Mouse (Mus musculus): ENCODE results near the gene Eif4e2. TPM values are rescaled to one million over a fixed set of nuclear protein-coding genes. Genes with fewer than 3 reads are reported as not detected.
A peak's percentile ranks its signal among the peaks of the same experiment; 100 is the strongest.

Eif4e2 gene
- polyA plus RNA-seq, 1 experiment: 221 TPM

- no peak overlapping the region for H3K4me3 ChIP-seq
- no peaks in the 10 kb centered on the region for H3K27me3 ChIP-seq (ENCODE audit: control insufficient read depth, insufficient read depth, insufficient read length)
- H3K4me2 ChIP-seq (ENCODE audit: low read depth): no peak overlapping the region
- no peak for TF ChIP-seq MAX (IDR thresholded peaks at IDR 0.05; ENCODE audit: low read depth)
- no peak for TF ChIP-seq MYOD1 (IDR thresholded peaks at IDR 0.05; ENCODE audit: control insufficient read depth in 1 of 3, insufficient read length in 2 of 3, low read depth in 2 of 3)
- no peak for TF ChIP-seq USF1 (IDR thresholded peaks at IDR 0.05; ENCODE audit: low read depth)
- TF ChIP-seq POLR2AphosphoS2 (IDR thresholded peaks at IDR 0.05; ENCODE audit: insufficient read length, low read depth): no peak
- no peak for TF ChIP-seq SRF (IDR thresholded peaks at IDR 0.05; ENCODE audit: control insufficient read depth, insufficient read length, low read depth)
- no peak for TF ChIP-seq MYOG (IDR thresholded peaks at IDR 0.05; ENCODE audit: control insufficient read depth in 1 of 3, insufficient read depth in 1 of 3, insufficient read length in 2 of 3, low read depth in 2 of 3)
- no peak for TF ChIP-seq E2F4 (IDR thresholded peaks at IDR 0.05; ENCODE audit: insufficient read depth)
- TF ChIP-seq POLR2A (IDR thresholded peaks at IDR 0.05; ENCODE audit: insufficient read length, low read depth): no peak
- no peak for TF ChIP-seq CEBPB (IDR thresholded peaks at IDR 0.05; ENCODE audit: insufficient read depth, poor library complexity, severe bottlenecking)
- no peak for TF ChIP-seq REST (IDR thresholded peaks at IDR 0.05; ENCODE audit: insufficient read depth, insufficient read length)
- TF ChIP-seq TCF12 (IDR thresholded peaks at IDR 0.05; ENCODE audit: insufficient read depth, poor library complexity, severe bottlenecking): no peak
- no peak for TF ChIP-seq TCF3 (IDR thresholded peaks at IDR 0.05; ENCODE audit: insufficient read length, low read depth)
- no peaks in the 10 kb centered on the region for H3K79me2 ChIP-seq (ENCODE audit: control insufficient read depth, insufficient read depth)
- H3ac ChIP-seq (ENCODE audit: control insufficient read depth, insufficient read length): no peak overlapping the region
- no peaks in the 10 kb centered on the region for H3K36me3 ChIP-seq (ENCODE audit: control insufficient read depth, insufficient read depth)
These were observed 61.4 kb downstream of the Eif4e2 start for GRCm38 (mm10) chr1:87275151-87275550.

DNA sequence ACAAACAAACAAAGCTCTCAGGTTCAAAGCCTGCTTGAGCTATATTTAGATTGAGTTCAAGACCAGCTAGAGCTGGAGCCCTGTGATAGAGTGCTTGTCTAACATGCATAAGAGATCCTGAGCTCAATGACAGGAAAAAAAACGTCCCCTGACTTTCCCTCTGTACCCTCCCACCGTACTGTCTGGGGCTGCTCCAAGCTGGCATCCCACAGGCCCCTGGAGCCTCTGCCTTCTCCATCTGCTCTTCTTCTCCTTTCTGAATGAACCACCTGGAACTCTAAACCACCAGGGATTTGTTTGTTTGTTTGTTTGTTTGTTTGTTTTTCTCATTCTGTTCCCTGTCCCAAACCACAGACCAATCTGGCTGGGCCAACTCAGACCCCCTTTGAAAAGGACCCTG lies 62.3 kb downstream of the Eif4e2 start:
- Histone ChIP-seq H3K36me3 (ENCODE audit: control insufficient read depth, insufficient read depth) (no peaks in the 10 kb centered on the region), H3K4me2 (ENCODE audit: low read depth) (no peak overlapping the region), H3ac (ENCODE audit: control insufficient read depth, insufficient read length) (no peak overlapping the region), H3K27me3 (ENCODE audit: control insufficient read depth, insufficient read depth, insufficient read length) (no peaks in the 10 kb centered on the region), H3K79me2 (ENCODE audit: control insufficient read depth, insufficient read depth) (no peaks in the 10 kb centered on the region), H3K4me3 (no peak overlapping the region)
- TF ChIP-seq TCF12 (IDR thresholded peaks at IDR 0.05; ENCODE audit: insufficient read depth, poor library complexity, severe bottlenecking): no peak
- TF ChIP-seq POLR2AphosphoS2 (IDR thresholded peaks at IDR 0.05; ENCODE audit: insufficient read length, low read depth): no peak
- no peak for TF ChIP-seq E2F4 (IDR thresholded peaks at IDR 0.05; ENCODE audit: insufficient read depth)
- no peak for TF ChIP-seq REST (IDR thresholded peaks at IDR 0.05; ENCODE audit: insufficient read depth, insufficient read length)

DNA sequence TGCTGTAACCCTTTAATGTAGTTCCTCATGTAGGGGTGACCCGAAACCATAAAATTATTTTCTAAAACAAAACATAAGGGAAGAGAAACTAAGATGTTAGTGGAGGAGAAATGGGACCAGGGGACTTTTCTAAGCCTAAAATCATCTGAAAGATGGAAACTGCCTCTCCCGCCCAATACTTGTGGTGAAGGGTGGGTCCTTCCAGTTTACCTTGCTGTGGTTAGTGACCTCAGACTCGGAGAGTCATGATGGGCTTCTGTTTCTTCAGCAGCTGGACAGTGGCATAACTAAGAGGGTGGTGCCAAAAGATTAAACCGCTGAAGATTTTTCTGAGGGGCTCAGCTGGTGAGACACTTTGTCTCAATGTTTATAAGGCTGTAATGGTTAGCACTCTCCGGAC lies 66.6 kb downstream of the Eif4e2 start:
- H3K4me3 ChIP-seq: no peak overlapping the region
- H3K4me2 ChIP-seq (ENCODE audit: low read depth): peak overlapping the region; percentile 12
- no peaks in the 10 kb centered on the region for H3K27me3 ChIP-seq (ENCODE audit: control insufficient read depth, insufficient read depth, insufficient read length)
- no peaks in the 10 kb centered on the region for H3K36me3 ChIP-seq (ENCODE audit: control insufficient read depth, insufficient read depth)
- TF ChIP-seq SRF (IDR thresholded peaks at IDR 0.05; ENCODE audit: control insufficient read depth, insufficient read length, low read depth) (no peak), POLR2AphosphoS2 (IDR thresholded peaks at IDR 0.05; ENCODE audit: insufficient read length, low read depth) (no peak), REST (IDR thresholded peaks at IDR 0.05; ENCODE audit: insufficient read depth, insufficient read length) (no peak), MYOG (IDR thresholded peaks at IDR 0.05; ENCODE audit: control insufficient read depth in 1 of 3, insufficient read depth in 1 of 3, insufficient read length in 2 of 3, low read depth in 2 of 3) (no peak), MAX (IDR thresholded peaks at IDR 0.05; ENCODE audit: low read depth) (no peak), MYOD1 (IDR thresholded peaks at IDR 0.05; ENCODE audit: control insufficient read depth in 1 of 3, insufficient read length in 2 of 3, low read depth in 2 of 3) (no peak), POLR2A (IDR thresholded peaks at IDR 0.05; ENCODE audit: insufficient read length, low read depth) (no peak), TCF12 (IDR thresholded peaks at IDR 0.05; ENCODE audit: insufficient read depth, poor library complexity, severe bottlenecking) (no peak), TCF3 (IDR thresholded peaks at IDR 0.05; ENCODE audit: insufficient read length, low read depth) (no peak), USF1 (IDR thresholded peaks at IDR 0.05; ENCODE audit: low read depth) (no peak), E2F4 (IDR thresholded peaks at IDR 0.05; ENCODE audit: insufficient read depth) (no peak), CEBPB (IDR thresholded peaks at IDR 0.05; ENCODE audit: insufficient read depth, poor library complexity, severe bottlenecking) (no peak)
- H3ac ChIP-seq (ENCODE audit: control insufficient read depth, insufficient read length): no peak overlapping the region
- H3K79me2 ChIP-seq (ENCODE audit: control insufficient read depth, insufficient read depth): no peaks in the 10 kb centered on the region

GRCm38 (mm10) chr1:87281599-87282412 lies 68.1 kb downstream of the Eif4e2 start:
- H3K4me3 ChIP-seq: no peak overlapping the region
- TF ChIP-seq MYOG (IDR thresholded peaks at IDR 0.05; ENCODE audit: control insufficient read depth in 1 of 3, insufficient read depth in 1 of 3, insufficient read length in 2 of 3, low read depth in 2 of 3): no peak
- no peak for TF ChIP-seq USF1 (IDR thresholded peaks at IDR 0.05; ENCODE audit: low read depth)
- TF ChIP-seq SRF (IDR thresholded peaks at IDR 0.05; ENCODE audit: control insufficient read depth, insufficient read length, low read depth): no peak
- TF ChIP-seq E2F4 (IDR thresholded peaks at IDR 0.05; ENCODE audit: insufficient read depth): no peak
- no peak for TF ChIP-seq MYOD1 (IDR thresholded peaks at IDR 0.05; ENCODE audit: control insufficient read depth in 1 of 3, insufficient read length in 2 of 3, low read depth in 2 of 3)
- no peak for TF ChIP-seq MAX (IDR thresholded peaks at IDR 0.05; ENCODE audit: low read depth)
- no peak for TF ChIP-seq REST (IDR thresholded peaks at IDR 0.05; ENCODE audit: insufficient read depth, insufficient read length)
- TF ChIP-seq CEBPB (IDR thresholded peaks at IDR 0.05; ENCODE audit: insufficient read depth, poor library complexity, severe bottlenecking): no peak
- TF ChIP-seq POLR2AphosphoS2 (IDR thresholded peaks at IDR 0.05; ENCODE audit: insufficient read length, low read depth): no peak
- no peak for TF ChIP-seq TCF3 (IDR thresholded peaks at IDR 0.05; ENCODE audit: insufficient read length, low read depth)
- no peak overlapping the region for H3K4me2 ChIP-seq (ENCODE audit: low read depth)
- no peaks in the 10 kb centered on the region for H3K27me3 ChIP-seq (ENCODE audit: control insufficient read depth, insufficient read depth, insufficient read length)
- H3K79me2 ChIP-seq (ENCODE audit: control insufficient read depth, insufficient read depth): no peaks in the 10 kb centered on the region
- H3ac ChIP-seq (ENCODE audit: control insufficient read depth, insufficient read length): no peak overlapping the region
- H3K36me3 ChIP-seq (ENCODE audit: control insufficient read depth, insufficient read depth): no peaks in the 10 kb centered on the region
